Mouse (Mus musculus) lung, embryonic 15.5 days (tissue): ENCODE results near the gene Tprkb. TPM values are rescaled to one million over a fixed set of nuclear protein-coding genes. Genes with fewer than 3 reads are reported as not detected.
A peak's percentile ranks its signal among the peaks of the same experiment; 100 is the strongest.
"Not testable (repeated sequence)": the region's sequence is repeated elsewhere in the genome, so short reads cannot be mapped to it uniquely, and the experiment has no call there.

Experiments used
- ATAC-seq: fragments of 200-750 bp; cut with Nextera tagmentation; 2 replicates; pipeline ENCODE4 v1.8.0; 2017; ENCODE audit warnings: moderate number of reproducible peaks, borderline replicate concordance; ENCODE audit not compliant: low FRiP score, low TSS enrichment; ENCODE audit errors: extremely low read depth
- H3K27ac ChIP-seq: fragments of 300-500 bp; sonication (generic); 2 replicates; pipeline ENCODE4 v1.5.1; 2015; ENCODE audit warnings: moderate library complexity, mild to moderate bottlenecking, inconsistent platforms
- H3K27me3 ChIP-seq: fragments of 300-500 bp; sonication (generic); 2 replicates; pipeline ENCODE4 v1.6.1; 2015; ENCODE audit warnings: inconsistent platforms
- H3K36me3 ChIP-seq: fragments of 300-500 bp; sonication (generic); 2 replicates; pipeline ENCODE4 v1.6.1; 2015; ENCODE audit warnings: inconsistent platforms
- H3K4me1 ChIP-seq: fragments of 300-500 bp; sonication (generic); 2 replicates; pipeline ENCODE4 v1.6.1; 2015; ENCODE audit warnings: inconsistent platforms
- H3K4me2 ChIP-seq: fragments of 300-500 bp; sonication (generic); 2 replicates; pipeline ENCODE4 v1.6.1; 2015; ENCODE audit warnings: inconsistent platforms, mild to moderate bottlenecking, moderate library complexity
- H3K4me3 ChIP-seq: fragments of 300-500 bp; sonication (generic); 2 replicates; pipeline ENCODE4 v1.5.1; 2015; ENCODE audit warnings: mild to moderate bottlenecking, inconsistent platforms
- H3K9ac ChIP-seq: fragments of 300-500 bp; sonication (generic); 2 replicates; pipeline ENCODE4 v1.6.1; 2015; ENCODE audit warnings: inconsistent platforms
- H3K9me3 ChIP-seq: fragments of 300-500 bp; sonication (generic); 2 replicates; pipeline ENCODE4 v1.6.1; 2016; ENCODE audit warnings: inconsistent platforms
- WGBS: fragments of 180-500 bp; shearing (Covaris S2); methylation state at CpG from one replicate; pipeline ENCODE4 v1.1.7; 2015; 5-methylcytosine and 5-hydroxymethylcytosine counted together
- polyA plus RNA-seq: library from polyadenylated mRNA; unstranded; fragments of >200 nt; fragmentation: Nextera tagmentation; extraction: Ambion mirVana; gene quantifications from 2 replicates; pipeline ENCODE4 v1.2.1, GENCODE M21; 2015

The Tprkb gene
- polyA plus RNA-seq, 1 experiment from 2014 or later = 29.9 TPM

DNA sequence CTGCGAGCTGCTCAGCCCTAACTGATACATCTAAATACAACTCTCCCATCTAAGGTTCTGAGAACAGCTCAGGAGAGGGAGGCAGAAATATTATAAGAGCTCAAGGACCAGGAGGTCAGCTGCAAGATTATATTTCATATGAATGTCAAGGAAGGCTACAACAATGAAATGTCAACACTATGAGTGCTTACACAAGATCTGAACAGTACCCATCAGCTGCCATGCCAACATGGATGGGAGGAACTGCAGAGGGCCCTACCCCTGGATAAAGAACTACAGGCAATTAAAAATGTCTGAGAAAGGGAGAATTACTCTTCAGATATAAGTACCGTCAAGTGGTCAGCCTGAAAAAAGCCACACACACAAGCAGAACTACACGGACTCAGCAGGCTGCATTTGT is 45.9 kb downstream of the Tprkb start:
- H3K36me3 ChIP-seq = peaks cover 51% of the 10 kb centered on the region
- no peak overlapping the region for H3K4me2 ChIP-seq
- peaks cover 8% of the 10 kb centered on the region; the same call in 1 of the 2 replicates for H3K4me1 ChIP-seq
- no peaks in the 10 kb centered on the region for H3K27me3 ChIP-seq
- ATAC-seq = no peak
- H3K9me3 ChIP-seq = no peaks in the 10 kb centered on the region
- H3K9ac ChIP-seq = no peak overlapping the region
- H3K27ac ChIP-seq = no peak overlapping the region
- H3K4me3 ChIP-seq = no peak overlapping the region
- 68% methylated on average over 3 of the region's 3 CpGs for WGBS

DNA sequence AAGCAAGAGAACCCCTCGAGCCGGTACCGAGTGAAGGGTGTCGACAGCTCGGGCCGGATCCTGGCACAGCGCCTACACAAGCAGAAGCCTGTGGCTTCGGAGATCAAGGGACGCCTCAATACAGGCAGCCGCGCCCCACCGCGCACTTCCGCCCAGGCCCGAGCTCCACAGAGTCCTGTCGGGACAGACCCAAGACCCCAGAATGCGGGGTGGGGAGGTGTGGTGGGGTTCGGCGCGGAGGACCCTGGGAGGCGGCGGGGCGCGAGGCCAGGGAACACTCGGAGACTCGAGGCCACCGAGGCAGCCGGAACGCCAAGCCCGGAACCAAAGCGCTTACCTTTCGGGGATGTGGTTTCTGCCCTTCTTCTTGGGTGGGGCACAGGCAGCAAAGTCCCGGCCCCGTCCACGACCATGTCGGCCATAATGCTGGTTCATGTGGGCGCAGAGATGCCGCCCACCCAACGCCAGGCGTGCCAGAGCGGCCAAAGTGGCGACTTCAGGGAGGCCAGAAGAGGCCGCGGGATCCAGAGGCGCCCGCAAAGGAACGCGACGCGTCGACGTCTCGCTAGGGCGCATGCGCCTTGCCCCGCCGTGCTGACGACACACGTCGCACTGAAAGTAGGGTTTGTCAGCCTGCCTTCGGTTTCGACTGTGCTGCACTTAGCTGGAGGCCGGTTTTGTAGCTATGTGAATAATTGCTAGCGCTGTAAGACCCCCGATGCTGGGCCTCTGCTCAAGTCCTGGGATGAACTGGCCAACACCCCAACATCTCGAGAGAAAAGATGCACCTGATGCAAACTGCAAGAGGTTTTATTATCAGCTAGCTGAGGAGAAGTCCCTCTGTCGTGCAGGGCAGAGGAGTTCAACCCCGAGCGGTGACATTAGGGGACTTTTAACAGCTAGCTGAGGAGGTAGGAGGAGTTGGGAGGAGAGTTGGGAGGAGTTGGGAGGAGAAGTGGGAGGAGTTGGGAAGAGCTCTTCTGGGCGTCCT is 49.7 kb downstream of the Tprkb start, which contains the start of gene Dusp11:
Dusp11 (minus strand) TSS at position 567 of the 991 bp plus-strand sequence.
- Histone ChIP-seq H3K36me3 (peaks cover 18% of the 10 kb centered on the region), H3K9ac (peak within 1 kb of the TSS; percentile 89), H3K4me1 (peaks cover 13% of the 10 kb centered on the region), H3K27ac (peak within 1 kb of the TSS; percentile 100), H3K4me2 (peak within 1 kb of the TSS; percentile 76), H3K9me3 (no peaks in the 10 kb centered on the region), H3K4me3 (peak within 1 kb of the TSS; percentile 81), H3K27me3 (no peaks in the 10 kb centered on the region)
- WGBS = under 1% methylated on average over 69 of the region's 70 CpGs
- peak; percentile 97 for ATAC-seq

DNA sequence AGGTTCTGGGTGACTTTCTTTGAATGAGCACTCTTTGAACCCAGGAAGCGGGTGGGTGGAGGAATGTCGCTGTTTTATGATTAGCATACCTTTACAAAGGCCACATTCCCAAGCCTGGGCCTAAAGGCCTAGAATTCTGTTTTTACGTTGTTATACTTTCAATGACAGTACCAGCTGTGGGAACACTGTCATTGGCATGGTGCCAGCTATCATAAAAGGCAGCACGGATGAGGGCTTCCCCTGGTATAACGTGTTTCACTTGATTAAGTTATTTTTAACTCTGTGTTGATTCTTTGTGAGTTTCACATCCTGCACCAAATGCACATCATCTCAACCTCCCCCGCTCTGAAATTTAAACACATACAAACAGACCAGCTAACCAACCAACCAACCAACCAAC is 54.4 kb downstream of the Tprkb start:
- H3K27ac ChIP-seq, H3K9me3 ChIP-seq, H3K27me3 ChIP-seq, H3K4me1 ChIP-seq, H3K4me3 ChIP-seq, ATAC-seq, H3K36me3 ChIP-seq, H3K4me2 ChIP-seq, H3K9ac ChIP-seq: not testable (repeated sequence)
- WGBS = 26% methylated on average over 6 of the region's 6 CpGs

DNA sequence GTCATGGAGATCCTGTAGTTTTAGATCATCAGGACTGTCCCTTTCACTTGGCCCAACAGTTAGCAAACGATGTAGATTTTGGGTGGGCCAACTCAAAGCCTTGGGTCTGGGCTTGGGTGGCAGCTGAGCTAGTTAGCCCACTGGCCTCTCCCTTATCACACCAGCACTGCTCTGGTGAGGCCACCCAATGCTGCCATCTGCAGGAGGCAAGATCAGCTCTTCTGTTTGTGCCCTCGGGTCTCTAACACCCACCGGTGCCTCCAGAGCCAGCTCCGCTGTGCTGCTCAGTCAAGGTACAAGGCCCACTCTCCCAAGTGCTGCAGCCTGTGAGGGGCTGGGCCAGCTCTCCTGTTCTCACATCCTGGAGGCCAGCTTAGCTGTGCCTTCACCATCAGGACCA is 55.0 kb downstream of the Tprkb start:
- Histone ChIP-seq H3K4me1 (peaks cover 4% of the 10 kb centered on the region), H3K9ac (no peak overlapping the region), H3K36me3 (no peaks in the 10 kb centered on the region), H3K27me3 (no peaks in the 10 kb centered on the region), H3K4me3 (no peak overlapping the region), H3K9me3 (no peaks in the 10 kb centered on the region), H3K27ac (no peak overlapping the region), H3K4me2 (no peak overlapping the region)
- ATAC-seq = no peak
- WGBS = 69% methylated on average over 4 of the region's 4 CpGs

DNA sequence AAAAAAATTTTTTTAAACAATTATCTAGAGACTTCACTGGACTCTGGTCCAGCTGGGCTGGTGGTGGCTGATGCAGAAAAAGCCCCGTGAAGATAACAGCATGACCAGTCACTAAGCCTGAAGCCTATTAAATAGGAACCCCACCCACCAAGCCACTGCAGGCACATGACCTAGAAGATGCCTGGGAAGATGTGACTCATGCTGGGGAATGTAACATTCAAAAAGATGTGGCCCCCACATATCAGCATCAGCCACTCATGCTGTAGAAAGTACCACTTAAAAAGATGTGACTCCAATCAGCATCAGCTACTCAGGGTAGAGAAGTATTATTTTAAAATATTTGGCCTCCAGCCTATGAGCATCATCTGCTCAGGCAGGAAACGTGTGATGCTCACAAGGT is 58.2 kb downstream of the Tprkb start:
- H3K27ac ChIP-seq = no peak overlapping the region
- no peak overlapping the region for H3K4me2 ChIP-seq
- no peaks in the 10 kb centered on the region for H3K36me3 ChIP-seq
- no peaks in the 10 kb centered on the region for H3K27me3 ChIP-seq
- WGBS = 63% methylated on average over 2 of the region's 2 CpGs
- H3K4me3 ChIP-seq = no peak overlapping the region
- peaks cover 4% of the 10 kb centered on the region for H3K4me1 ChIP-seq
- no peak for ATAC-seq
- H3K9ac ChIP-seq = no peak overlapping the region
- no peaks in the 10 kb centered on the region for H3K9me3 ChIP-seq

DNA sequence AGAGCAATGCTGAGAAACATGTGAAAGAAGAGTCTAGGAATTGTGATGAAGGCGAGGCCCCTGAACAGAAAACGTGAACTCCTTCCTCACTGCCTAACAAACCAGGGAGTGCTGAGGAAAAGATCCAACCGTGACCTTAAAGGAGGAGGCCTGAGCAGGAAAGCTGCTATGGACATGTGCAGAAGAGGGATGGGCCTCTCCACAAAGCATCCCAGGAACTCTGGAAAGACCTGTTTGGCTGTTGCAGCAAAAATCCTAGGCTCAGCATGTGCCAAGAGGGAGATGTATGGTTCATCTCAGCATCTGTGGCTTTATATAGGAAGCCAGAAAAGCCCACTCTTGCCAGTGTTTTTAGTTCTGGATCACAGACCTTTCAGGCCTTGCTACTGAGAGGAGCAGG is 61.0 kb downstream of the Tprkb start:
- Histone ChIP-seq H3K27me3 (no peaks in the 10 kb centered on the region), H3K4me2 (no peak overlapping the region), H3K4me3 (no peak overlapping the region), H3K9ac (no peak overlapping the region), H3K27ac (no peak overlapping the region), H3K9me3 (no peaks in the 10 kb centered on the region), H3K36me3 (no peaks in the 10 kb centered on the region), H3K4me1 (no peaks in the 10 kb centered on the region)
- ATAC-seq = no peak
- WGBS = 58% methylated on average over 3 of the region's 3 CpGs

DNA sequence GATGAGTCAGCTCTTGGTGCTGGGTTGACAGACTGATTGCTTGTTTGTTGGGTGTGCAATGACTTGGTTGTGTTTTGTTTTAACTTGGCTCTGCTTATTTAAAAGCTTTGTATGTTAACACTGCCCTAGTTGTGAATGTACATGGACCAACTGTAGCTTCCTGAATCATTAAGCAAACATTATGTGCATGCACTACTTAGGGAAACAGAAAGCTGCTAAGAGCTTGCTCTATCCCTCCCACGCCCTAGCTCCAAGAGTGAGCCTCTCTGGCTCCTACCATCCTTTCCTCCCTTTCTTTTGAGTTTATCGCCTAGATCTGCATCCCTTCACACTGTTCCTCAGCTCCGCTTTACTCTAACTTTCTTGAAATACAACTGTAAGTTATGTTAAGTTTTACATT is 61.7 kb downstream of the Tprkb start:
- no peaks in the 10 kb centered on the region for H3K4me1 ChIP-seq
- H3K9me3 ChIP-seq = no peaks in the 10 kb centered on the region
- no peaks in the 10 kb centered on the region for H3K27me3 ChIP-seq
- H3K4me3 ChIP-seq = no peak overlapping the region
- H3K36me3 ChIP-seq = no peaks in the 10 kb centered on the region
- H3K4me2 ChIP-seq = no peak overlapping the region
- 62% methylated on average over 3 of the region's 3 CpGs for WGBS
- no peak for ATAC-seq
- H3K27ac ChIP-seq = no peak overlapping the region
- no peak overlapping the region for H3K9ac ChIP-seq

GRCm38 (mm10) chr6:85974941-85975617 is 63.4 kb downstream of the Tprkb start:
- Histone ChIP-seq H3K9ac (no peak overlapping the region), H3K9me3 (no peaks in the 10 kb centered on the region), H3K4me3 (no peak overlapping the region), H3K4me1 (no peaks in the 10 kb centered on the region), H3K4me2 (no peak overlapping the region), H3K27me3 (no peaks in the 10 kb centered on the region), H3K27ac (no peak overlapping the region), H3K36me3 (no peaks in the 10 kb centered on the region)
- WGBS = 48% methylated on average over 10 of the region's 10 CpGs
- ATAC-seq = no peak

DNA sequence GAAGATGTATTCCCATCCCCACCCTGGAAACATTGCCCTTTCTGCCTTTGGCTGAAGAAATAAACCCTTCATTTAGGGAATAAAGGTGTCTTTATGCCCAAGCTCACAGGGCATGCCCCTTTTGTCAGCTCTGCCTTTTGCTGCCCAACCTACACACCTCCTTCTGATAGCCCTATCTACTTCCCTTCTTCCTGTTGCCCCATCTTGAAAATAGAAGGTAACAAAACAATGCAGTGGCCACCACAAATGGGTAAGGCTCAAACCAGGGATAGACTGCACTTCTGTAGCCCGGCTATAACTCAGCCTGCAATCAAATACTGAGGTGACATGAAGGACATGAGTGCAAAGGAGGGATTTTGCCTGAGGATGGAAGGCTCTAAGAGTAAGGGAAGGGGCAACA is 64.1 kb downstream of the Tprkb start:
- no peak overlapping the region for H3K9ac ChIP-seq
- H3K4me1 ChIP-seq = no peaks in the 10 kb centered on the region
- no peak overlapping the region for H3K4me3 ChIP-seq
- H3K27me3 ChIP-seq = no peaks in the 10 kb centered on the region
- no peak for ATAC-seq
- H3K36me3 ChIP-seq = no peaks in the 10 kb centered on the region
- H3K4me2 ChIP-seq = no peak overlapping the region
- no peaks in the 10 kb centered on the region for H3K9me3 ChIP-seq
- 96% methylated on average over 1 of the region's 1 CpGs for WGBS
- H3K27ac ChIP-seq = no peak overlapping the region

- no peak for ATAC-seq
- Histone ChIP-seq H3K4me2 (no peak overlapping the region), H3K9ac (no peak overlapping the region), H3K4me1 (no peaks in the 10 kb centered on the region), H3K27ac (no peak overlapping the region), H3K4me3 (no peak overlapping the region), H3K9me3 (no peaks in the 10 kb centered on the region), H3K27me3 (no peaks in the 10 kb centered on the region), H3K36me3 (no peaks in the 10 kb centered on the region)
- WGBS = 78% methylated on average over 5 of the region's 5 CpGs
Measured at GRCm38 (mm10) chr6:85976242-85976641, 64.6 kb downstream of the Tprkb start.

DNA sequence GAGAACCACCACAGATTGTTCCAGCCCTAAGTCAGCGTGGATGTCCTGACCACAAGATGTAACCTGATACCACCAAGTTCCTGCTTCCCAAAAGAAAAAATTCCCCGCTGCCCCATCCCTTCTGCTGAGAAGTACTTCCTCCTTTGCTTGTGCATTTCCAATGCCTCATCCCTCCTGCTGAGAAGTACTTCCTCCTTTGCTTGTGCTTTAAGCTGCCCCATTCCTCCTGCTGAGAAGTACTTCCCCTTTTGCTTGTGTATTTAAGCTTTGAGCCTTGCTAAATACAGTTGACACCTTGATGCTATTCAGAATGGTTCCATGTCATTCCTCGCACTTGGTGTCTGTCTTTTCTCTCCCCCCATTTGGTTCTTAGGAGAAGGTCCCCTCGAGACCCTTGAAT is 67.1 kb downstream of the Tprkb start:
- WGBS = 65% methylated on average over 4 of the region's 4 CpGs
- H3K27ac ChIP-seq, H3K36me3 ChIP-seq, H3K4me2 ChIP-seq, H3K4me1 ChIP-seq, H3K27me3 ChIP-seq, H3K4me3 ChIP-seq, ATAC-seq, H3K9me3 ChIP-seq, H3K9ac ChIP-seq: not testable (repeated sequence)
